Mouse (Mus musculus): Measurements from ENCODE around the gene Celf2.

- no peak for TF ChIP-seq CTCF (IDR thresholded peaks at IDR 0.05; ENCODE audit: control insufficient read depth, insufficient read depth, low read length)
- no peak for TF ChIP-seq POLR2A (IDR thresholded peaks at IDR 0.05; ENCODE audit: borderline replicate concordance, control insufficient read depth, low read depth, low read length)
Observed at GRCm38 (mm10) chr2:7534195-7534594, 24.8 kb upstream of the Celf2 start.
